Mouse (Mus musculus): ENCODE measurements around the gene Nono.
A peak's percentile ranks its signal among the peaks of the same experiment; 100 is the strongest.

DNA sequence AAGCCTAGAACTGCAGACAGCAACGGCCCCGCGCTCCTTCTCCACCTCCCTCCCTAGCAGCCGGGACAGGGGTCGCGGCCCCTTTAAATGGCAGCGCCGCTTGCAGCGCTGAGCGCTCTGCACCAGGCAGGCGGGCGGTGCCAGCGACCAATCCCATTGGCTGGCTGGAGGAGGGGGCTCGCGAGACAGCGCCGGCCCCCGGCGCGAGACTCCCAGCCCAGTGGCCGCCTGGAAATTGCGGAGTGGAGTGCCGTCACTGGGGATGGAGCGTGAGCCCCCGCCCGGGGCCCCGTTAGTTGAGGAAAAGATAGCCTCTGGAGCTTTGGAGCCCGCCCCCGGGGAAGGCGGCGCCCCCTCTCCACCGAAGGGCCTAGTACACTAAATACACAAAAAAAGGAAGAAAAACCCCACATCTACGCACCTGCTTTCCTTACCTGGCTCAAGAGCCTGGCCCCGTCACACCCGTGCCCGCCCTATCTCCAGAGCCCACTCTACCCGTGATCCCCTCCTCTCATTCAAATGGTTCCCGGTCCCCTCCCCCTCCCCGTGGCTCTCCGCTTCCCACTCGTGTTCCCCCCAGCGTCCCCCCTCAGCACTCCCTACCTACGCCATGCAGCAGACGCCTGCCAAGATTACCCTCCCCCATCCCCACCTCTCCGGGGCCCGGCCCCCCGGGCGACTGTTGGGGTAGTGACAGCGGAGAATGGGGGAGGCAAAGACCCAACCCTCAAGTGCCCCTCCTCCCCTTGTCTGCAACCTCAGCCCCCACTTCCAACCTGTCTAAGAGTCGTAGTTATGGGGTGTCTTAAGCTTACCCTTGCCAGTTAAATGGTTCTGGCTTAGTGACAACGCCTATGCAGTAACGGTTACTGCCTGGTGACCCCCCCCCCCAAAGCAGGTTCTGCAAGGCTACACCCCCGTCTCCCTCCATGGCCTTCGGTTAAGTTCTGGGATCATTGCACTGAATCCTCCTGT, 9.1 kb upstream of the Nono start:
- TF ChIP-seq CTCF (IDR thresholded peaks at IDR 0.05; ENCODE audit: extremely low read depth, insufficient read depth, low read length), result no peak
- peak; percentile 70 for TF ChIP-seq POLR2A (IDR thresholded peaks at IDR 0.05; ENCODE audit: extremely low read depth, insufficient read depth, low read length)
